8 mouse cellular contexts compared by ENCODE assay signal in genomic region chr10:127121066-127121477, GRCm38 (mm10). TPM values are rescaled to one million over a fixed set of nuclear protein-coding genes. Genes with fewer than 3 reads are reported as not detected.
A peak's percentile ranks its signal among the peaks of the same experiment; 100 is the strongest.
DNase-seq lines count a peak whose midpoint lies in the region; ATAC-seq lines count a peak whose summit lies in the region.

Gene Os9 (minus strand): TSS chr10:127121131.

- peak; percentile 100 for DNase-seq in R1 (ENCODE audit: low read depth, low spot score)
- DNase-seq in cerebellum, postnatal 25 days, result peak; percentile 96
- peak; percentile 84 to 91 for DNase-seq in frontal cortex, postnatal 25 days (ENCODE audit: low spot score in 2 of 2)
- DNase-seq in hindbrain, embryonic 14.5 days (ENCODE audit: low spot score), result peak; percentile 99
- DNase-seq in layer of hippocampus, postnatal 36 days, result peak; percentile 94
- peak; percentile 99 for DNase-seq in lung, postnatal 36 days
- DNase-seq in retina, postnatal 1 day, result peak; percentile 99
- peak; percentile 96 for DNase-seq in urinary bladder, adult 18-20 months (ENCODE audit: low spot score in 2 of 2)

- no peaks in the 10 kb centered on the region for H3K9me3 ChIP-seq in hindbrain, embryonic 14.5 days (ENCODE audit: control insufficient read depth, low read length)

- H3K27me3 ChIP-seq in hindbrain, embryonic 14.5 days (ENCODE audit: control insufficient read depth, insufficient read depth, low read length), result no peaks in the 10 kb centered on the region

- H3K4me1 ChIP-seq in hindbrain, embryonic 14.5 days (replicated peaks; ENCODE audit: control insufficient read depth, insufficient read depth, low read length), result peaks cover 24% of the 10 kb centered on the region

- H3K4me2 ChIP-seq in hindbrain, embryonic 14.5 days (replicated peaks), result peak within 1 kb of the TSS; percentile 96

- WGBS in hindbrain, embryonic 14.5 days, result 0% methylated on average over 19 of the region's 19 CpGs

- peak; percentile 96 for ATAC-seq in hindbrain, embryonic 14.5 days (ENCODE audit: low FRiP score)

- peak within 1 kb of the TSS; percentile 96 for H3K27ac ChIP-seq in hindbrain, embryonic 14.5 days

- H3K36me3 ChIP-seq in hindbrain, embryonic 14.5 days (replicated peaks; ENCODE audit: control insufficient read depth, insufficient read depth), result peaks cover 32% of the 10 kb centered on the region

- H3K4me3 ChIP-seq in hindbrain, embryonic 14.5 days (replicated peaks; ENCODE audit: low read length), result peak within 1 kb of the TSS; percentile 60

- H3K9ac ChIP-seq in hindbrain, embryonic 14.5 days, result peak within 1 kb of the TSS; percentile 69

RNA-seq across cellular contexts. Expression of gene Os9, which starts in this region (rescaled TPM):
- polyA plus RNA-seq in hindbrain, embryonic 14.5 days (2014; fragmentation: Nextera tagmentation; extraction: Ambion mirVana), result 78.1 and 83.0 TPM in 2 replicates
- total RNA-seq in layer of hippocampus, postnatal 36 days (2021), result 10 to 100 TPM; 97.5 to 99.3 TPM

Comparison
In these comparisons a context has a peak if more than half of its experiments do, and no peak if none do; other contexts are left out.
1. Peak in every context shown above with its lines: DNase-seq, ATAC-seq, H3K4me3 ChIP-seq and H3K27ac ChIP-seq.